8 mouse cellular contexts compared by ENCODE assay signal in the genomic region with DNA sequence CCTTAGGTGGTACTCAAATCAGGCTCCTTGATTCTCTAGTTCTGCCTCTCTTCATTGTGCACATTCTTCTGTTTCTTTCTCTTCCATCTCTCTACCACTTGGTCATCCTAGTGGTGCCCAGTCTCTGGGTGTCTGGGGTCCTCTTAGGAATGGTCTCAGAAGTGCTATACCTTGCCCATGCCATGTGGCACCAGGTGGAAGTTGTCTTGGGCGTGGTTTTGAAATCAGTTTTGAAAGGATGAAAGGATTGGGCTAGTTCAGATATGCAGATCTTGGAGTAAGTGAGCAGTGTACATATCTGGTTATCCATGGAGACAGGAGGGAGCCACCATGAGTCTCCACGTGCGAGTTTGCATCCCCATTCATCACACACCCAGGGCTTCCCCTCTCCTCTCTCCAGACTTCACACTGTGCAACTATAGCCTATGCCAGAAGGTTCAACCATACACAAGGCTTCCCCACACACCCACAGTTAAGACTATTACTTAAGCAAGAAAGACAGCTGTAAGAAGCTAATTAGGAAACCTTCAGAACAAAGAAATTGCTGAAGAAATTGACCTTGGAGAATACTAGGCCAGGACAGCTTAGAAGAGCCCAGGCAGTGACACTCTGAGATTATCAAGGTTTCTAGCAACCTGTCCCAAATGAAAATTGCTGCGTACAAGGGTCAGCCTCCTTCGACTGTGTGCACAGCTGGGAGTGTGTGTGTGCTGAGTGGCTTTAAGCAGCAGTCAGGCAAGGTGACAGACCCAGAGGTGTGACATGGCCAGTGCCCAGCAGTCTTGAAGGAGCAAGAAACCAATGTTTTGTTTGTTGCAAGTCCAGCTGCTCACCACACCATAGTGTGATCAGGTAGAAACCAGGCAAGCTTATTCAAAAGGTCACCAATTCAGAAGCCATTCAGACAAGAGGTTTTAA. TPM values are rescaled to one million over a fixed set of nuclear protein-coding genes. Genes with fewer than 3 reads are reported as not detected.
DNase-seq lines count a peak whose midpoint lies in the region; ATAC-seq and TF ChIP-seq lines count a peak whose summit lies in the region.

No protein-coding gene starts in this region.

- peaks cover 38% of the 10 kb centered on the region for H3K36me3 ChIP-seq in heart, embryonic 16.5 days (ENCODE audit: control insufficient read depth, insufficient read depth)
- H3K36me3 ChIP-seq in ES-E14 (ENCODE audit: control insufficient read depth, insufficient read depth, low read length, poor library complexity, severe bottlenecking): peaks cover 25% of the 10 kb centered on the region
- H3K36me3 ChIP-seq in forebrain, postnatal 0 days (ENCODE audit: insufficient read depth): peaks cover 32% of the 10 kb centered on the region
- H3K36me3 ChIP-seq in liver, embryonic 16.5 days (ENCODE audit: control insufficient read depth, insufficient read depth): peaks cover 38% of the 10 kb centered on the region

- H3K4me3 ChIP-seq in heart, embryonic 16.5 days (ENCODE audit: low read length): no peak overlapping the region
- H3K4me3 ChIP-seq in ES-E14 (ENCODE audit: insufficient read depth in 1 of 2, low read depth in 1 of 2, low read length in 2 of 2, poor library complexity in 1 of 2, severe bottlenecking in 1 of 2): no peak overlapping the region
- no peak overlapping the region for H3K4me3 ChIP-seq in forebrain, postnatal 0 days (ENCODE audit: low read depth, low read length)
- no peak overlapping the region for H3K4me3 ChIP-seq in liver, embryonic 16.5 days (ENCODE audit: low read depth, low read length)

- 0 out of 2 replicates have a peak, but pooled peaks have one; percentile 14 for ATAC-seq in heart, embryonic 16.5 days (replicated peaks; ENCODE audit: extremely low read depth, insufficient read depth, low FRiP score)
- ATAC-seq in forebrain, postnatal 0 days: peak; percentile 16
- no peak for ATAC-seq in liver, embryonic 16.5 days (ENCODE audit: low read depth)
- no peak for ATAC-seq in inflammation-experienced regulatory T-cells, adult 6 months

- H3K9ac ChIP-seq in heart, embryonic 16.5 days (ENCODE audit: low read length): no peak overlapping the region
- H3K9ac ChIP-seq in ES-E14 (ENCODE audit: insufficient read depth, low read depth, low read length, poor library complexity, severe bottlenecking): no peak overlapping the region
- no peak overlapping the region for H3K9ac ChIP-seq in forebrain, postnatal 0 days
- no peak overlapping the region for H3K9ac ChIP-seq in liver, embryonic 16.5 days (ENCODE audit: low read depth, low read length)

- 46% methylated on average over 5 of the region's 5 CpGs for WGBS in heart, embryonic 16.5 days
- 40% methylated on average over 5 of the region's 5 CpGs for WGBS in forebrain, postnatal 0 days
- WGBS in liver, embryonic 16.5 days (ENCODE audit: insufficient replicate concordance): 36% methylated on average over 5 of the region's 5 CpGs

- no peak for TF ChIP-seq CTCF in forebrain, postnatal 0 days (IDR thresholded peaks at IDR 0.05; ENCODE audit: low read depth)

- in situ Hi-C loops in ES-E14 (cut with MboI; ENCODE audit: low sequenced_read_pairs in 2 of 2, unreplicated experiment in 2 of 2): no loop called here

- DNase-seq in heart, adult 11 months: no peak
- no peak for DNase-seq in ES-E14 (ENCODE audit: low read depth, low spot score)
- no peak for DNase-seq in forebrain, postnatal 0 days
- no peak for DNase-seq in left cerebral cortex, adult 18-20 months (ENCODE audit: low spot score in 2 of 2)
- no peak for DNase-seq in layer of hippocampus, postnatal 14 days (ENCODE audit: low spot score in 2 of 2)

- H3K9me3 ChIP-seq in heart, embryonic 16.5 days (replicated peaks; ENCODE audit: control insufficient read depth, low read length): no peaks in the 10 kb centered on the region
- no peaks in the 10 kb centered on the region for H3K9me3 ChIP-seq in ES-E14 (ENCODE audit: control insufficient read depth, insufficient read depth, low read depth, low read length)
- no peaks in the 10 kb centered on the region for H3K9me3 ChIP-seq in forebrain, postnatal 0 days (ENCODE audit: low read length)
- H3K9me3 ChIP-seq in liver, embryonic 16.5 days (replicated peaks; ENCODE audit: control insufficient read depth, low read length): no peaks in the 10 kb centered on the region

- no peak overlapping the region for H3K27ac ChIP-seq in heart, embryonic 16.5 days (ENCODE audit: low read length)
- H3K27ac ChIP-seq in ES-E14 (ENCODE audit: insufficient read depth, low read depth, low read length, poor library complexity, severe bottlenecking): peak overlapping the region; percentile 86; the same call in 1 of the 2 replicates
- H3K27ac ChIP-seq in forebrain, postnatal 0 days (ENCODE audit: low read depth, low read length): no peak overlapping the region
- peak overlapping the region; percentile 44; the same call in 1 of the 2 replicates for H3K27ac ChIP-seq in liver, embryonic 16.5 days (ENCODE audit: low read length)

- no peaks in the 10 kb centered on the region for H3K27me3 ChIP-seq in heart, embryonic 16.5 days (ENCODE audit: control insufficient read depth, insufficient read depth, low read length)
- no peaks in the 10 kb centered on the region for H3K27me3 ChIP-seq in forebrain, postnatal 0 days (ENCODE audit: insufficient read depth, low read length)
- H3K27me3 ChIP-seq in liver, embryonic 16.5 days (ENCODE audit: control insufficient read depth, insufficient read depth, low read depth, low read length): no peaks in the 10 kb centered on the region

- peaks cover 2% of the 10 kb centered on the region; the same call in 1 of the 2 replicates for H3K4me1 ChIP-seq in heart, embryonic 16.5 days (ENCODE audit: control insufficient read depth, insufficient read depth, low read length)
- H3K4me1 ChIP-seq in ES-E14 (ENCODE audit: control insufficient read depth in 2 of 2, insufficient read depth in 2 of 2, low read length in 2 of 2, poor library complexity in 1 of 2): peaks cover 0 to 12% of the 10 kb centered on the region in 2 experiments; a peak in 1 of 4 replicates
- H3K4me1 ChIP-seq in forebrain, postnatal 0 days (ENCODE audit: insufficient read depth): no peaks in the 10 kb centered on the region
- peaks cover 32% of the 10 kb centered on the region for H3K4me1 ChIP-seq in liver, embryonic 16.5 days (ENCODE audit: control insufficient read depth, low read depth, low read length)

- no peak overlapping the region for H3K4me2 ChIP-seq in heart, embryonic 16.5 days (ENCODE audit: low read depth, low read length)
- no peak overlapping the region for H3K4me2 ChIP-seq in forebrain, postnatal 0 days (ENCODE audit: low read depth)
- no peak overlapping the region for H3K4me2 ChIP-seq in liver, embryonic 16.5 days (ENCODE audit: low read depth, low read length)

TF ChIP-seq in ES-E14, 5 proteins besides CTCF, POLR2A, EP300 and RAD21:
- no peak for TF ChIP-seq ZC3H11A (IDR thresholded peaks at IDR 0.05; ENCODE audit: borderline replicate concordance, low read depth, low read length)
- peak; percentile 29; the same call in 1 of the 2 replicates for TF ChIP-seq CHD2 (IDR thresholded peaks at IDR 0.05; ENCODE audit: low read depth, low read length)

RNA-seq across cellular contexts. Expression of a gene that starts 12.3 kb away (rescaled TPM):
- polyA plus RNA-seq in heart, embryonic 16.5 days (2015; fragmentation: Nextera tagmentation; extraction: Ambion mirVana): 365 and 393 TPM in 2 replicates
- 1,964 and 2,152 TPM in 2 replicates for total RNA-seq in ES-E14 (2012; rRNA removed)
- 192 and 221 TPM in 2 replicates for total RNA-seq in forebrain, postnatal 0 days (2014; rRNA removed)
- polyA plus RNA-seq in forebrain, postnatal 0 days (2015; fragmentation: Nextera tagmentation; extraction: Ambion mirVana): 384 and 597 TPM in 2 replicates
- polyA plus RNA-seq in liver, embryonic 16.5 days (2015; fragmentation: Nextera tagmentation; extraction: Ambion mirVana): 351 and 403 TPM in 2 replicates
- 100 to 1,000 TPM; 369 to 387 TPM for total RNA-seq in left cerebral cortex, adult 18-20 months (2021)
- 1,000 to 10,000 TPM; 1,617 to 2,517 (median 1,732) TPM for polyA plus RNA-seq in inflammation-experienced regulatory T-cells, adult 6 months (2017; shearing (Covaris generic))
- total RNA-seq in layer of hippocampus, postnatal 14 days (2021): 100 to 1,000 TPM; 360 to 422 TPM

RNA-seq across cellular contexts. Expression of a gene that starts 25.7 kb away (rescaled TPM):
- polyA plus RNA-seq in heart, embryonic 16.5 days (2015; fragmentation: Nextera tagmentation; extraction: Ambion mirVana): 270 and 274 TPM in 2 replicates
- total RNA-seq in ES-E14 (2012; rRNA removed): 609 and 926 TPM in 2 replicates
- total RNA-seq in forebrain, postnatal 0 days (2014; rRNA removed): 292 and 386 TPM in 2 replicates
- 588 and 659 TPM in 2 replicates for polyA plus RNA-seq in forebrain, postnatal 0 days (2015; fragmentation: Nextera tagmentation; extraction: Ambion mirVana)
- 283 and 300 TPM in 2 replicates for polyA plus RNA-seq in liver, embryonic 16.5 days (2015; fragmentation: Nextera tagmentation; extraction: Ambion mirVana)
- total RNA-seq in left cerebral cortex, adult 18-20 months (2021): 100 to 1,000 TPM; 250 to 268 TPM
- 100 to 1,000 TPM; 345 to 818 (median 446) TPM for polyA plus RNA-seq in inflammation-experienced regulatory T-cells, adult 6 months (2017; shearing (Covaris generic))
- 100 to 1,000 TPM; 255 to 263 TPM for total RNA-seq in layer of hippocampus, postnatal 14 days (2021)

Comparison
In these comparisons a context has a peak if more than half of its experiments do, and no peak if none do; other contexts are left out.
1. ATAC-seq: peak in heart, embryonic 16.5 days (single experiment) and forebrain, postnatal 0 days (single experiment); none in liver, embryonic 16.5 days (single experiment) and inflammation-experienced regulatory T-cells, adult 6 months (single experiment).
2. H3K27ac ChIP-seq: peak in ES-E14 (single experiment) and liver, embryonic 16.5 days (single experiment); none in heart, embryonic 16.5 days (single experiment) and forebrain, postnatal 0 days (single experiment).